In the genomic region with DNA sequence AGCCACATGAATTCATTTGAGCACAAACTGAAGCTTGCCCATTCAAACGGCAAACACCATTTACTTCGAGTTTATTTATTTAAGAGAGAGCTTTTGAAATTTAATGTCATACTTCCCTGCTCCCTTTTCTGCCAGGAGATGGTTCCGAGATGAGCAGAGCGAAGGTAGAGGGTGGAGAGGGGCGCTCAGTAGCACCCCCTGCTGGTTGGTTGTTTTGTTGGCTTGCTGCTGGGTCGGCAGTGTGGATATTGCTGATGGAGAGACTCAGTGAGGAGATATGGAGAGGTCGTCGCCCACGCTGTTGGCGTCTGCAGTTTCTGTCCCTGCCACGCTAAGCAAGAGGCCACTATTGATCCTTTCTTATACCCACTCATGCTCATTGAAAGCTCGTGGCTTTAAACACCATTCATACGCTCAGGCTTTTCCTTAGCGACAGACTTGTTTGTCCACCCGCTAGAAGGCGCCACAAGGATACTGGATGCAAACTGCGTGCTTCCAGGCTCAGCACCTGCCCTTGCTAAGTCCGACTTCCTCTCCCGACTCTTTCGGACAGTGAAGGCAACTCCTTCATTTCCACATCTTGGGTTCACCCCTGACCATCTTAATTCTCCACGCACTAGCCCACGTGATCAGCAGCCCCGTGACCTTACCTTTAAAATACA, we compare ENCODE assay signal across 8 mouse cellular contexts.
DNase-seq lines count a peak whose midpoint lies in the region; ATAC-seq lines count a peak whose summit lies in the region.

No protein-coding gene starts in this region.

- peak overlapping the region; percentile 42; the same call in 1 of the 2 replicates for H3K9ac ChIP-seq in hindbrain, embryonic 12.5 days

- DNase-seq in NIH3T3 (ENCODE audit: low read depth), result peak; percentile 43
- peak; percentile 22 for DNase-seq in cerebellum, adult 9-11 months
- peak; percentile 74 to 81 for DNase-seq in layer of hippocampus, postnatal 14 days (ENCODE audit: low spot score in 2 of 2)
- DNase-seq in lung, postnatal 10 days, result peak; percentile 81
- peak; percentile 80 for DNase-seq in ovary, postnatal 36 days (ENCODE audit: low spot score)
- DNase-seq in thymus, postnatal 14 days, result peak; percentile 86

- 0 out of 2 replicates have a peak, but pooled peaks cover 6% of the 10 kb centered on the region for H3K9me3 ChIP-seq in hindbrain, embryonic 12.5 days (replicated peaks)

- H3K4me2 ChIP-seq in hindbrain, embryonic 12.5 days (replicated peaks), result peak overlapping the region; percentile 49

- ATAC-seq in frontal cortex, adult (ENCODE audit: low TSS enrichment), result peak; percentile 57; the same call in 1 of the 2 replicates
- ATAC-seq in hindbrain, embryonic 12.5 days (ENCODE audit: low FRiP score), result peak; percentile 73

- H3K27ac ChIP-seq in hindbrain, embryonic 12.5 days, result no peak overlapping the region

- H3K4me3 ChIP-seq in hindbrain, embryonic 12.5 days, result peak overlapping the region; percentile 8; the same call in 1 of the 2 replicates

- WGBS in hindbrain, embryonic 12.5 days, result 6% methylated on average over 23 of the region's 23 CpGs

- peaks cover 13% of the 10 kb centered on the region for H3K4me1 ChIP-seq in hindbrain, embryonic 12.5 days

- H3K36me3 ChIP-seq in hindbrain, embryonic 12.5 days, result no peaks in the 10 kb centered on the region

- peaks cover 25% of the 10 kb centered on the region for H3K27me3 ChIP-seq in hindbrain, embryonic 12.5 days

Comparison
In these comparisons a context has a peak if more than half of its experiments do, and no peak if none do; other contexts are left out.
1. DNase-seq: peak in every context shown above with its lines; median percentile 86 in thymus, postnatal 14 days; 81 in lung, postnatal 10 days; 80 in ovary, postnatal 36 days; 78 in layer of hippocampus, postnatal 14 days; 43 in NIH3T3; 22 in cerebellum, adult 9-11 months.